Mouse (Mus musculus) hindbrain, embryonic 10.5 days (tissue): ENCODE data around the gene Timm44. TPM values are rescaled to one million over a fixed set of nuclear protein-coding genes. Genes with fewer than 3 reads are reported as not detected.

Experiments used
- DNase-seq: peaks from one replicate; pipeline ENCODE4 v3.0.0-alpha.2; 2017; ENCODE audit warnings: low spot score
- H3K27ac ChIP-seq: fragments of 300-500 bp; sonication (generic); 2 replicates; pipeline ENCODE4 v1.5.1; 2016; ENCODE audit warnings: mild to moderate bottlenecking, moderate library complexity
- H3K27me3 ChIP-seq: fragments of 300-500 bp; sonication (generic); 2 replicates; pipeline ENCODE4 v1.6.1; 2016; ENCODE audit warnings: mild to moderate bottlenecking; ENCODE audit not compliant: poor library complexity, insufficient read depth, severe bottlenecking
- H3K36me3 ChIP-seq: fragments of 300-500 bp; sonication (generic); 2 replicates; pipeline ENCODE4 v1.6.1; 2016; ENCODE audit warnings: mild to moderate bottlenecking, moderate library complexity
- H3K4me1 ChIP-seq: fragments of 300-500 bp; sonication (generic); replicated peaks from 2 replicates; pipeline ENCODE4 v1.6.1; 2016; ENCODE audit warnings: mild to moderate bottlenecking
- H3K4me3 ChIP-seq: fragments of 300-500 bp; sonication (generic); 2 replicates; pipeline ENCODE4 v1.5.1; 2016; ENCODE audit warnings: mild to moderate bottlenecking, moderate library complexity
- H3K9me3 ChIP-seq: fragments of 300-500 bp; sonication (generic); 2 replicates; pipeline ENCODE4 v1.6.1; 2016; ENCODE audit warnings: mild to moderate bottlenecking, moderate library complexity
- WGBS: fragments of 180-500 bp; shearing (Covaris S2); methylation state at CpG from one replicate; pipeline ENCODE4 v1.1.7; 2016; 5-methylcytosine and 5-hydroxymethylcytosine counted together
- polyA plus RNA-seq: library from polyadenylated mRNA; unstranded; fragments of >200 nt; fragmentation: Nextera tagmentation; extraction: Ambion mirVana; gene quantifications from 2 replicates; pipeline ENCODE4 v1.2.1, GENCODE M21; 2016

The Timm44 gene
- polyA plus RNA-seq, 1 experiment from 2014 or later, result 60.6 TPM

- no peak overlapping the region for H3K4me3 ChIP-seq
- H3K27me3 ChIP-seq, result no peaks in the 10 kb centered on the region
- peaks cover 62% of the 10 kb centered on the region for H3K36me3 ChIP-seq
- H3K4me1 ChIP-seq, result no peaks in the 10 kb centered on the region
- H3K27ac ChIP-seq, result no peak overlapping the region
- no peak for DNase-seq
- H3K9me3 ChIP-seq, result no peaks in the 10 kb centered on the region
These were observed 36.4 kb upstream of the Timm44 start for GRCm38 (mm10) chr8:4312104-4312503.

- H3K4me3 ChIP-seq, result no peak overlapping the region
- H3K36me3 ChIP-seq, result peaks cover 100% of the 10 kb centered on the region
- H3K4me1 ChIP-seq, result no peaks in the 10 kb centered on the region
- WGBS, result 98% methylated on average over 2 of the region's 2 CpGs
- H3K27me3 ChIP-seq, result no peaks in the 10 kb centered on the region
- DNase-seq, result no peak
- H3K27ac ChIP-seq, result no peak overlapping the region
- H3K9me3 ChIP-seq, result no peaks in the 10 kb centered on the region
These were observed 30.1 kb upstream of the Timm44 start for GRCm38 (mm10) chr8:4305838-4306237.

- H3K9me3 ChIP-seq, result no peaks in the 10 kb centered on the region
- WGBS, result 88% methylated on average over 3 of the region's 3 CpGs
- H3K36me3 ChIP-seq, result peaks cover 100% of the 10 kb centered on the region
These were observed 28.4 kb upstream of the Timm44 start for GRCm38 (mm10) chr8:4304124-4304547.

GRCm38 (mm10) chr8:4297822-4298221, 22.1 kb upstream of the Timm44 start:
- WGBS, result 95% methylated on average over 4 of the region's 4 CpGs
- no peak overlapping the region for H3K27ac ChIP-seq
- no peak overlapping the region for H3K4me3 ChIP-seq
- H3K27me3 ChIP-seq, result no peaks in the 10 kb centered on the region
- no peaks in the 10 kb centered on the region for H3K9me3 ChIP-seq
- no peaks in the 10 kb centered on the region for H3K4me1 ChIP-seq
- no peak for DNase-seq
- peaks cover 100% of the 10 kb centered on the region for H3K36me3 ChIP-seq

More at GRCm38 (mm10) chr8:4304124-4304547, 28.4 kb upstream of the Timm44 start:
- no peak overlapping the region for H3K27ac ChIP-seq
- no peaks in the 10 kb centered on the region for H3K27me3 ChIP-seq
- H3K4me1 ChIP-seq, result no peaks in the 10 kb centered on the region
- no peak for DNase-seq
- no peak overlapping the region for H3K4me3 ChIP-seq

- no peaks in the 10 kb centered on the region for H3K4me1 ChIP-seq
- no peaks in the 10 kb centered on the region for H3K27me3 ChIP-seq
- H3K9me3 ChIP-seq, result no peaks in the 10 kb centered on the region
- peaks cover 100% of the 10 kb centered on the region for H3K36me3 ChIP-seq
- no peak for DNase-seq
- H3K4me3 ChIP-seq, result no peak overlapping the region
- WGBS, result 93% methylated on average over 5 of the region's 5 CpGs
- no peak overlapping the region for H3K27ac ChIP-seq
These were observed 17.0 kb upstream of the Timm44 start for GRCm38 (mm10) chr8:4292738-4293137.

GRCm38 (mm10) chr8:4276111-4276465, 375 bp upstream of the Timm44 start:
- Histone ChIP-seq H3K4me3 (peak overlapping the region; percentile 87), H3K27ac (peak overlapping the region; percentile 89), H3K36me3 (peaks cover 30% of the 10 kb centered on the region), H3K9me3 (no peaks in the 10 kb centered on the region), H3K27me3 (no peaks in the 10 kb centered on the region), H3K4me1 (peaks cover 8% of the 10 kb centered on the region)
- no peak for DNase-seq
- WGBS, result 34% methylated on average over 9 of the region's 9 CpGs

- Histone ChIP-seq H3K36me3 (peaks cover 94% of the 10 kb centered on the region), H3K9me3 (no peaks in the 10 kb centered on the region), H3K27me3 (no peaks in the 10 kb centered on the region), H3K27ac (no peak overlapping the region), H3K4me1 (peaks cover 2% of the 10 kb centered on the region), H3K4me3 (no peak overlapping the region)
- no peak for DNase-seq
- WGBS, result 92% methylated on average over 6 of the region's 6 CpGs
These were observed 6.1 kb downstream of the Timm44 start for GRCm38 (mm10) chr8:4269609-4270008.

- no peak overlapping the region for H3K4me3 ChIP-seq
- H3K4me1 ChIP-seq, result no peaks in the 10 kb centered on the region
- H3K27me3 ChIP-seq, result no peaks in the 10 kb centered on the region
- no peak overlapping the region for H3K27ac ChIP-seq
- H3K36me3 ChIP-seq, result peaks cover 99% of the 10 kb centered on the region
- no peaks in the 10 kb centered on the region for H3K9me3 ChIP-seq
- WGBS, result 81% methylated on average over 15 of the region's 15 CpGs
- no peak for DNase-seq
These were observed 8.1 kb downstream of the Timm44 start for GRCm38 (mm10) chr8:4267627-4268026.

- Histone ChIP-seq H3K9me3 (no peaks in the 10 kb centered on the region), H3K36me3 (peaks cover 100% of the 10 kb centered on the region), H3K27ac (no peak overlapping the region), H3K4me1 (no peaks in the 10 kb centered on the region), H3K27me3 (no peaks in the 10 kb centered on the region), H3K4me3 (no peak overlapping the region)
- no peak for DNase-seq
- WGBS, result 93% methylated on average over 15 of the region's 15 CpGs
These were observed 10.4 kb downstream of the Timm44 start for GRCm38 (mm10) chr8:4265160-4265914.

GRCm38 (mm10) chr8:4263105-4263791, 12.5 kb downstream of the Timm44 start:
- Histone ChIP-seq H3K27ac (no peak overlapping the region), H3K36me3 (peaks cover 87% of the 10 kb centered on the region), H3K27me3 (no peaks in the 10 kb centered on the region), H3K9me3 (0 out of 2 replicates have a peak, but pooled peaks cover 3% of the 10 kb centered on the region), H3K4me3 (no peak overlapping the region), H3K4me1 (peaks cover 12% of the 10 kb centered on the region)
- DNase-seq, result no peak
- 89% methylated on average over 8 of the region's 8 CpGs for WGBS

- peaks cover 30% of the 10 kb centered on the region for H3K4me1 ChIP-seq
- WGBS, result 86% methylated on average over 4 of the region's 4 CpGs
- H3K27ac ChIP-seq, result peak overlapping the region; percentile 98
- DNase-seq, result no peak
- peak overlapping the region; percentile 93 for H3K4me3 ChIP-seq
- peaks cover 84% of the 10 kb centered on the region for H3K36me3 ChIP-seq
- H3K27me3 ChIP-seq, result no peaks in the 10 kb centered on the region
- 0 out of 2 replicates have a peak, but pooled peaks cover 3% of the 10 kb centered on the region for H3K9me3 ChIP-seq
These were observed 15.9 kb downstream of the Timm44 start for GRCm38 (mm10) chr8:4259805-4260170.

GRCm38 (mm10) chr8:4259125-4259804, 16.4 kb downstream of the Timm44 start, which contains the start of gene Ctxn1:
Gene Ctxn1 (minus strand): TSS chr8:4259274.
- peak within 1 kb of the TSS; percentile 93 for H3K4me3 ChIP-seq
- DNase-seq, result peak; percentile 97
- 6% methylated on average over 31 of the region's 33 CpGs for WGBS
- H3K27ac ChIP-seq, result peak within 1 kb of the TSS; percentile 98
- 0 out of 2 replicates have a peak, but pooled peaks cover 3% of the 10 kb centered on the region for H3K9me3 ChIP-seq
- peaks cover 31% of the 10 kb centered on the region for H3K4me1 ChIP-seq
- H3K27me3 ChIP-seq, result no peaks in the 10 kb centered on the region
- peaks cover 84% of the 10 kb centered on the region for H3K36me3 ChIP-seq

- Histone ChIP-seq H3K4me3 (peak overlapping the region; percentile 93), H3K9me3 (0 out of 2 replicates have a peak, but pooled peaks cover 3% of the 10 kb centered on the region), H3K36me3 (peaks cover 79% of the 10 kb centered on the region), H3K27me3 (no peaks in the 10 kb centered on the region), H3K4me1 (peaks cover 37% of the 10 kb centered on the region), H3K27ac (peak overlapping the region; percentile 98)
- no peak for DNase-seq
- WGBS, result 0% methylated on average over 32 of the region's 32 CpGs
These were observed 17.0 kb downstream of the Timm44 start for GRCm38 (mm10) chr8:4258678-4259077.
